Mouse (Mus musculus) limb, embryonic 15.5 days (tissue): ENCODE results near the gene Luc7l2. TPM values are rescaled to one million over a fixed set of nuclear protein-coding genes. Genes with fewer than 3 reads are reported as not detected.

Source experiments
- ATAC-seq: fragments of 200-750 bp; cut with Nextera tagmentation; 2 replicates; pipeline ENCODE4 v1.8.0; 2017; ENCODE audit warnings: low read depth, moderate TSS enrichment; ENCODE audit not compliant: insufficient number of reproducible peaks, low FRiP score, low TSS enrichment
- H3K27ac ChIP-seq: fragments of 300-500 bp; sonication (generic); 2 replicates; pipeline ENCODE4 v1.5.1; 2015; ENCODE audit warnings: moderate library complexity, mild to moderate bottlenecking, inconsistent platforms
- H3K27me3 ChIP-seq: fragments of 300-500 bp; sonication (generic); 2 replicates; pipeline ENCODE4 v1.6.1; 2015; ENCODE audit warnings: inconsistent platforms
- H3K36me3 ChIP-seq: fragments of 300-500 bp; sonication (generic); 2 replicates; pipeline ENCODE4 v1.6.1; 2015; ENCODE audit warnings: inconsistent platforms
- H3K4me1 ChIP-seq: fragments of 300-500 bp; sonication (generic); 2 replicates; pipeline ENCODE4 v1.6.1; 2015; ENCODE audit warnings: inconsistent platforms
- H3K4me2 ChIP-seq: fragments of 300-500 bp; sonication (generic); 2 replicates; pipeline ENCODE4 v1.6.1; 2015; ENCODE audit warnings: mild to moderate bottlenecking, inconsistent platforms
- H3K4me3 ChIP-seq: fragments of 300-500 bp; sonication (generic); 2 replicates; pipeline ENCODE4 v1.5.1; 2015; ENCODE audit warnings: mild to moderate bottlenecking, inconsistent platforms
- H3K9ac ChIP-seq: fragments of 300-500 bp; sonication (generic); 2 replicates; pipeline ENCODE4 v1.6.1; 2015; ENCODE audit warnings: inconsistent platforms
- H3K9me3 ChIP-seq: fragments of 300-500 bp; sonication (generic); 2 replicates; pipeline ENCODE4 v1.6.1; 2016; ENCODE audit warnings: inconsistent platforms
- WGBS: fragments of 180-500 bp; shearing (Covaris S2); methylation state at CpG from one replicate; pipeline ENCODE4 v1.1.7; 2015; 5-methylcytosine and 5-hydroxymethylcytosine counted together
- polyA plus RNA-seq: library from polyadenylated mRNA; unstranded; fragments of >200 nt; fragmentation: Nextera tagmentation; extraction: Ambion mirVana; gene quantifications from 2 replicates; pipeline ENCODE4 v1.2.1, GENCODE M21; 2015

The Luc7l2 gene
- 36.1 and 41.9 TPM in 2 replicates for polyA plus RNA-seq

GRCm38 (mm10) chr6:38551062-38551988, at the start of gene Luc7l2:
Luc7l2 (plus strand) TSS chr6:38551334.
- Histone ChIP-seq H3K27ac (peak within 1 kb of the TSS; percentile 99), H3K27me3 (no peaks in the 10 kb centered on the region), H3K9me3 (no peaks in the 10 kb centered on the region), H3K4me1 (peaks cover 11% of the 10 kb centered on the region), H3K4me2 (peak within 1 kb of the TSS; percentile 55), H3K4me3 (peak within 1 kb of the TSS; percentile 68), H3K9ac (peak within 1 kb of the TSS; percentile 81), H3K36me3 (0 out of 2 replicates have a peak, but pooled peaks cover 4% of the 10 kb centered on the region)
- under 1% methylated on average over 77 of the region's 98 CpGs for WGBS
- peak; percentile 91 for ATAC-seq

DNA sequence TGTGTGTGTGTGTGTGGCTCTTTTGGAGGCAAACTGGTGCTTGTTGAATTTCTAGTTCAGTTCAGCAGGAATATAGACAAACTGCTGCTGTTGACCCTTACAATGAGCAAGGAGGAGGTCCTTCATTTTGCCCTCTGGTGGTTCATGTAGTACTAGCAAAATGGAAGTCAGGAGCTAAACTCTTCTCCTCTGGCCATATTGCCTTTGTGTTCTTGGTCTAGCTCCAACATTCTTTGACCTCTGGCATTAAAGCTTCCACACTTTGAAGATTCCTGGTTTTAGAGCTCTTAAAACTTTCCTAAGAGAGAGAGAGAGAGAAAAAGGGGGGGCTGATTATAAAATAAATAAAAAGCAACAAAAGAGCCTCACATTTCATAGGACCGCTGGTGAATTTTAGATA, 39.0 kb upstream of the Luc7l2 start:
- Histone ChIP-seq H3K27me3 (no peaks in the 10 kb centered on the region), H3K4me2 (no peak overlapping the region), H3K36me3 (no peaks in the 10 kb centered on the region), H3K4me1 (no peaks in the 10 kb centered on the region), H3K27ac (no peak overlapping the region), H3K9ac (no peak overlapping the region), H3K4me3 (no peak overlapping the region), H3K9me3 (no peaks in the 10 kb centered on the region)
- ATAC-seq, result no peak
- 78% methylated on average over 1 of the region's 1 CpGs for WGBS

GRCm38 (mm10) chr6:38512830-38513229, 38.3 kb upstream of the Luc7l2 start:
- Histone ChIP-seq H3K4me2 (no peak overlapping the region), H3K4me3 (no peak overlapping the region), H3K27me3 (no peaks in the 10 kb centered on the region), H3K9me3 (no peaks in the 10 kb centered on the region), H3K4me1 (no peaks in the 10 kb centered on the region), H3K9ac (no peak overlapping the region), H3K36me3 (no peaks in the 10 kb centered on the region), H3K27ac (no peak overlapping the region)
- no peak for ATAC-seq

- Histone ChIP-seq H3K27ac (no peak overlapping the region), H3K36me3 (no peaks in the 10 kb centered on the region), H3K4me3 (no peak overlapping the region), H3K4me1 (no peaks in the 10 kb centered on the region), H3K27me3 (no peaks in the 10 kb centered on the region), H3K9me3 (no peaks in the 10 kb centered on the region), H3K4me2 (no peak overlapping the region), H3K9ac (no peak overlapping the region)
- ATAC-seq, result no peak
- 82% methylated on average over 4 of the region's 4 CpGs for WGBS
Observed at GRCm38 (mm10) chr6:38515201-38515600, 35.9 kb upstream of the Luc7l2 start.

DNA sequence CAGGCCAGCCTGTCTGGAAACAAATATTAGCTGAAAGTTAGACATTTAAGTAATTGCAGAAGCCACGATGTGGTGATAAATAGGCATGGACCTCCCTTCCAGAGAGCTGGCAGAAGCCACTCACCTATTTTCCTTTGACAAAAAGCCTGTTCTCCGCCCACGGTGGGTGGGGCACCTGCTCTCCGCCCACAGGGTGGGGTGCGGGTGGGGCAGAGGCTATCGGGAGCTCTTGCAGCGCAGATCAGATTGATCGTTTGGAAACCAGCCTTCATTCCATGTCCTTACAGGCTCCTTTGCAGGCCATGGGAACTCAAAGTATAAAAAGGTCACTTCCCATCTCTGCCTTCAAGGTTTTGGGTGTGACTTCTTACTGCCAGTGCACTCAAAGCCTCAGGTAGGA, 27.3 kb upstream of the Luc7l2 start:
- 0 out of 2 replicates have a peak overlapping the region, but pooled peaks have one; percentile 12 for H3K4me2 ChIP-seq
- 26% methylated on average over 8 of the region's 8 CpGs for WGBS

DNA sequence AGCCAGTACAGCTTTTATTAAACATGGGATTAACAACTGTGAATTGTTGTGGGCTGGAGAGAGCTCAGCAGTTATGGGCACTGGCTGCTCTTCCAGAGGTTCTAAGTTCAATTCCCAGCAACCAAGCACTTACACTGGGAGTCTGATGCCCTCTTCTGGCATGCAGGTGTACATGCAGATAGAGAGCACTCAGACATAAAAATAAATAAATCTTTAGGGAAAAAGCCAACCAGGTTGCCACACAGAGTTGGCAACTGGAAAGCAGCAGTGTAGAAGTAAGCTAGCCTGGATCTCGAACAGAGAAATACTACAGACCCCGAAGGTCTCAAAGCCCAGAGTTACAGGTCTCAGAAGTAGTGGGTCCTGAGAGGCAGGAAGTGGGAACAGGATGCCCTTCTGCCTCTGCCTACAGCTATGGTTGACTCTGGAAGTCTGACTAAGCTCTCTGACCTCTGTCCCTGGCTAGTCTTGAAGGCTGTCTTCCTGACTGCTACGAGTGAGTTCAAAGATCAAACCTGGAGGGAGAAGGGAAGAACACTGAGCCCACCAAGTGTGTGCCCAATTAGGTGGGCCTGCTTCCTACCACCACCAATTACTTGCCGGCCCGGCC, 19.8 kb upstream of the Luc7l2 start:
- Histone ChIP-seq H3K4me2 (no peak overlapping the region), H3K9ac (no peak overlapping the region), H3K4me3 (no peak overlapping the region), H3K4me1 (peaks cover 6% of the 10 kb centered on the region; the same call in 1 of the 2 replicates), H3K27ac (no peak overlapping the region), H3K9me3 (no peaks in the 10 kb centered on the region), H3K36me3 (no peaks in the 10 kb centered on the region), H3K27me3 (no peaks in the 10 kb centered on the region)
- no peak for ATAC-seq
- 42% methylated on average over 5 of the region's 5 CpGs for WGBS

More for the DNA sequence above, 27.3 kb upstream of the Luc7l2 start:
- Histone ChIP-seq H3K27me3 (no peaks in the 10 kb centered on the region), H3K4me1 (peaks cover 3% of the 10 kb centered on the region; the same call in 1 of the 2 replicates), H3K9ac (no peak overlapping the region), H3K9me3 (no peaks in the 10 kb centered on the region), H3K36me3 (0 out of 2 replicates have a peak, but pooled peaks cover 5% of the 10 kb centered on the region), H3K27ac (no peak overlapping the region), H3K4me3 (no peak overlapping the region)
- ATAC-seq, result no peak

- Histone ChIP-seq H3K27me3 (no peaks in the 10 kb centered on the region), H3K27ac (peak overlapping the region; percentile 97), H3K4me2 (peak overlapping the region; percentile 61), H3K9ac (peak overlapping the region; percentile 55; the same call in 1 of the 2 replicates), H3K4me1 (peaks cover 6% of the 10 kb centered on the region; the same call in 1 of the 2 replicates), H3K4me3 (peak overlapping the region; percentile 92), H3K36me3 (no peaks in the 10 kb centered on the region), H3K9me3 (no peaks in the 10 kb centered on the region)
- ATAC-seq, result peak; percentile 21
- WGBS, result 5% methylated on average over 25 of the region's 25 CpGs
Observed at GRCm38 (mm10) chr6:38532500-38533420, 18.4 kb upstream of the Luc7l2 start.

GRCm38 (mm10) chr6:38533428-38534405, 17.4 kb upstream of the Luc7l2 start, which contains the start of gene Fmc1:
Fmc1 (plus strand) TSS chr6:38533502.
- peak; percentile 92 for ATAC-seq
- WGBS, result 5% methylated on average over 41 of the region's 41 CpGs
- H3K4me2 ChIP-seq, result peak within 1 kb of the TSS; percentile 61
- H3K9me3 ChIP-seq, result no peaks in the 10 kb centered on the region
- H3K4me3 ChIP-seq, result peak within 1 kb of the TSS; percentile 92
- peak within 1 kb of the TSS; percentile 87 for H3K9ac ChIP-seq
- H3K27me3 ChIP-seq, result no peaks in the 10 kb centered on the region
- H3K4me1 ChIP-seq, result peaks cover 6% of the 10 kb centered on the region; the same call in 1 of the 2 replicates
- H3K36me3 ChIP-seq, result no peaks in the 10 kb centered on the region
- peak within 1 kb of the TSS; percentile 97 for H3K27ac ChIP-seq

DNA sequence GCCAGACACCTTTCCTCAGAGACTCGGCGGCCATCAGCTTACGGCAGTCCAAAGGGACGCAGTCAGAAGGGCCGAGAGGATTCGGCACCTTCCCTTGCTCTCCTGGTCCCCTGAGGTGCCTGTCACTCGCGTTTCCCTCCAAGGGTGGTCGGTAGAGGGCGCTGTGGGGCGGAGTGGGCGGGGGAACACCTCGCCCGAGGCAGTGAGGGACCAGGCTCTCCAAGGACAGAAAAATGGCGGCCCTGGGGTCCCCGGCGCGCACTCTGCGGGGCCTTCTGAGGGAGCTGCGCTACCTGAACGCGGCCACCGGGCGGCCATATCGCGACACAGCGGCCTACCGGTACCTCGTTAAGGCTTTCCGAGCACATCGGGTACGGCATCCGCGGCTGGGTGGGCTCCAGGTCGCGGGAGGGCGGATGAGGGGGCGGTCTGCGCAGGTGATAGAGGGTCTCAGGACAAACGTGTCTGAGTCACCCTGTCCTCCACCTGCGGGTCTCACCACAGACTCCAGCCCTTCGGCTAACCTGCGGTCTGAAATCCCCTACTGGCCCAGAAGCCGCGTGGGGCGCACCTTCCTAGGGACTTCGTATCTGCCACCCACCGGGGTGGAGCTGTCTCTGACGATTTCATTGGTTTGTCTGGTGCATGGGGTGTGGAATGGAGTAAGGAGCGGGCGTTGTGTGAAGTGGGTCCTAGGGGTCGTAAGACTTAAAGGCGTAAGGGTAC, 16.3 kb upstream of the Luc7l2 start:
- peak overlapping the region; percentile 53 for H3K4me2 ChIP-seq
- H3K4me1 ChIP-seq, result peaks cover 6% of the 10 kb centered on the region; the same call in 1 of the 2 replicates
- WGBS, result under 1% methylated on average over 50 of the region's 53 CpGs
- no peaks in the 10 kb centered on the region for H3K9me3 ChIP-seq
- peak overlapping the region; percentile 97 for H3K27ac ChIP-seq
- ATAC-seq, result peak; percentile 57
- H3K36me3 ChIP-seq, result peaks cover 3% of the 10 kb centered on the region; the same call in 1 of the 2 replicates
- H3K9ac ChIP-seq, result peak overlapping the region; percentile 87
- peak overlapping the region; percentile 92 for H3K4me3 ChIP-seq
- H3K27me3 ChIP-seq, result no peaks in the 10 kb centered on the region

DNA sequence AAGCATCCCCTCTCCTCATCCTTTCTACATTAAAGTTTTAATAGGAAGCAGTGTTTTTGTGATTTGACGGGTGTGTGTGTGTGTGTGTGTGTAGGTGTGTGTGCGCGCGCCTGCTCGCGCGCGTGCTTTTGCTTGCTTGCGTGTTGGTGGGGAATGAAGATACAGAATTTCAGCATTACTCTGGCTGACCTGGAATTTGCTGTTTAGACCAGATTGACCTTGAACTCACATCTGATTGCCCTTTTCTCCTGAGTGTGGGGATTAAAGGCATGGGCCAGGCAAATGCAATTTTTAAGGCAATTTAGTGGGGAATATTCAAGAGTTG, 15.8 kb upstream of the Luc7l2 start:
- Histone ChIP-seq H3K4me2 (peak overlapping the region; percentile 53), H3K36me3 (peaks cover 8% of the 10 kb centered on the region; the same call in 1 of the 2 replicates), H3K9ac (peak overlapping the region; percentile 87), H3K27me3 (no peaks in the 10 kb centered on the region), H3K9me3 (no peaks in the 10 kb centered on the region), H3K4me1 (peaks cover 6% of the 10 kb centered on the region; the same call in 1 of the 2 replicates), H3K27ac (peak overlapping the region; percentile 97), H3K4me3 (peak overlapping the region; percentile 92)
- WGBS, result under 1% methylated on average over 9 of the region's 9 CpGs
- ATAC-seq, result no peak
